Mouse (Mus musculus) MEL (cell line): ENCODE measurements around the gene Pex11b. TPM values are rescaled to one million over a fixed set of nuclear protein-coding genes. Genes with fewer than 3 reads are reported as not detected.

Source experiments
- DNase-seq: peaks from one replicate; pipeline ENCODE4 v3.0.0; 2011; ENCODE audit warnings: low read depth, low spot score
- H3K27ac ChIP-seq: 2 replicates; pipeline ENCODE4 v1.5.1; 2012; ENCODE audit warnings: low read depth, mild to moderate bottlenecking, control low read depth, low read length, moderate library complexity; ENCODE audit not compliant: control insufficient read depth
- H3K27me3 ChIP-seq, 2 experiments: fragments of 150-350 bp in 1 of 2; sonication (generic) in 1 of 2; 2 replicates each; pipeline ENCODE4 v1.6.1; 2012; ENCODE audit warnings: low read length in 2 of 2, mild to moderate bottlenecking in 2 of 2, improper control_type of control experiment in 1 of 2, moderate library complexity in 1 of 2; ENCODE audit not compliant: insufficient read depth in 2 of 2, control insufficient read depth in 1 of 2
- H3K36me3 ChIP-seq, 2 experiments: 2 replicates each; pipeline ENCODE4 v1.6.1; 2012 to 2014; ENCODE audit warnings: low read length in 2 of 2, improper control_type of control experiment in 1 of 2, inconsistent platforms in 1 of 2, mild to moderate bottlenecking in 1 of 2; ENCODE audit not compliant: insufficient read depth in 2 of 2, control insufficient read depth in 1 of 2
- H3K4me1 ChIP-seq, 2 experiments: fragments of 150-350 bp in 1 of 2; sonication (generic) in 1 of 2; 2 replicates each; pipeline ENCODE4 v1.6.1; 2012; ENCODE audit warnings: low read length in 2 of 2, improper control_type of control experiment in 1 of 2, mild to moderate bottlenecking in 1 of 2; ENCODE audit not compliant: insufficient read depth in 2 of 2, control insufficient read depth in 1 of 2
- H3K4me3 ChIP-seq, 2 experiments: fragments of 150-350 bp in 1 of 2; sonication (generic) in 1 of 2; 2 replicates each; pipeline ENCODE4 v1.5.1; 2012; ENCODE audit warnings: low read depth in 2 of 2, low read length in 2 of 2, mild to moderate bottlenecking in 2 of 2, moderate library complexity in 2 of 2, control low read depth in 1 of 2, improper control_type of control experiment in 1 of 2; ENCODE audit not compliant: control insufficient read depth in 1 of 2, insufficient read depth in 1 of 2
- H3K79me2 ChIP-seq: 2 replicates; pipeline ENCODE4 v1.6.1; 2012; ENCODE audit warnings: mild to moderate bottlenecking, low read length, moderate library complexity; ENCODE audit not compliant: control insufficient read depth, poor library complexity, insufficient read depth
- H3K9ac ChIP-seq: 2 replicates; pipeline ENCODE4 v1.6.1; 2012; ENCODE audit warnings: low read depth, mild to moderate bottlenecking, control low read depth, low read length, moderate library complexity; ENCODE audit not compliant: control insufficient read depth, poor library complexity, severe bottlenecking
- H3K9me3 ChIP-seq: fragments of 150-350 bp; sonication (generic); replicated peaks from 2 replicates; pipeline ENCODE4 v1.6.1; 2012; ENCODE audit warnings: mild to moderate bottlenecking, low read length, improper control_type of control experiment, moderate library complexity; ENCODE audit not compliant: insufficient read depth
- CHD1 ChIP-seq: IDR thresholded peaks from 2 replicates; pipeline ENCODE4 v1.6.1; 2012; ENCODE audit warnings: low read depth, mild to moderate bottlenecking, inconsistent platforms, low read length, improper control_type of control experiment
- ELF1 ChIP-seq: IDR thresholded peaks from 2 replicates; pipeline ENCODE4 v1.6.1; 2014; ENCODE audit warnings: low read depth, mild to moderate bottlenecking, inconsistent platforms, low read length, improper control_type of control experiment, moderate library complexity
- EP300 ChIP-seq, 2 experiments: IDR thresholded peaks; 2 replicates each; pipeline ENCODE4 v1.6.1; 2011; ENCODE audit warnings: improper control_type of control experiment in 2 of 2, low read length in 2 of 2, low read depth in 1 of 2, mild to moderate bottlenecking in 1 of 2
- KAT2A ChIP-seq: conservative IDR thresholded peaks from 2 replicates; pipeline ENCODE4 v1.6.1; 2012; ENCODE audit warnings: low read depth, low read length, improper control_type of control experiment, inconsistent platforms
- MAZ ChIP-seq: IDR thresholded peaks from 2 replicates; pipeline ENCODE4 v1.6.1; 2012; ENCODE audit warnings: low read depth, mild to moderate bottlenecking, inconsistent platforms, low read length, improper control_type of control experiment
- MEF2A ChIP-seq: IDR thresholded peaks from 2 replicates; pipeline ENCODE4 v1.6.1; 2014; ENCODE audit warnings: low read depth, mild to moderate bottlenecking, inconsistent platforms, low read length, improper control_type of control experiment; ENCODE audit not compliant: poor library complexity, insufficient replicate concordance, severe bottlenecking; ENCODE audit errors: extremely low read depth
- POLR2A ChIP-seq, 2 experiments: IDR thresholded peaks; 2 replicates each; pipeline ENCODE4 v1.6.1; 2011 to 2012; ENCODE audit warnings: low read length in 2 of 2, mild to moderate bottlenecking in 2 of 2, control low read depth in 1 of 2, improper control_type of control experiment in 1 of 2, low read depth in 1 of 2, moderate library complexity in 1 of 2; ENCODE audit not compliant: control insufficient read depth in 1 of 2, insufficient read depth in 1 of 2, poor library complexity in 1 of 2
- POLR2AphosphoS2 ChIP-seq: IDR thresholded peaks from 2 replicates; pipeline ENCODE4 v1.6.1; 2011; ENCODE audit warnings: low read length, improper control_type of control experiment
- RAD21 ChIP-seq: IDR thresholded peaks from 2 replicates; pipeline ENCODE4 v1.6.1; 2011; ENCODE audit warnings: mild to moderate bottlenecking, low read depth, low read length, improper control_type of control experiment
- TBP ChIP-seq: IDR thresholded peaks from 2 replicates; pipeline ENCODE4 v1.8.0; 2011; ENCODE audit warnings: low read depth, low read length, improper control_type of control experiment
- TCF12 ChIP-seq: IDR thresholded peaks from 2 replicates; pipeline ENCODE4 v1.6.1; 2014; ENCODE audit warnings: low read depth, mild to moderate bottlenecking, inconsistent platforms, low read length, improper control_type of control experiment, moderate library complexity
- UBTF ChIP-seq: IDR thresholded peaks from 2 replicates; pipeline ENCODE4 v1.6.1; 2012; ENCODE audit warnings: low read depth, mild to moderate bottlenecking, inconsistent platforms, low read length, improper control_type of control experiment, moderate library complexity, borderline replicate concordance; ENCODE audit not compliant: insufficient read depth
- USF2 ChIP-seq, 2 experiments: IDR thresholded peaks; 2 replicates each; pipeline ENCODE4 v1.6.1; 2011 to 2012; ENCODE audit warnings: improper control_type of control experiment in 2 of 2, low read length in 2 of 2, borderline replicate concordance in 1 of 2, inconsistent platforms in 1 of 2, low read depth in 1 of 2, mild to moderate bottlenecking in 1 of 2; ENCODE audit not compliant: insufficient read depth in 1 of 2
- ZKSCAN1 ChIP-seq: IDR thresholded peaks from 2 replicates; pipeline ENCODE4 v1.6.1; 2012; ENCODE audit warnings: low read depth, mild to moderate bottlenecking, inconsistent platforms, low read length, improper control_type of control experiment, moderate library complexity
- ZMIZ1 ChIP-seq: IDR thresholded peaks from 2 replicates; pipeline ENCODE4 v1.6.1; 2012; ENCODE audit warnings: low read depth, mild to moderate bottlenecking, inconsistent platforms, low read length, improper control_type of control experiment, moderate library complexity
- ZNF384 ChIP-seq: IDR thresholded peaks from 2 replicates; pipeline ENCODE4 v1.6.1; 2012; ENCODE audit warnings: low read depth, mild to moderate bottlenecking, inconsistent platforms, low read length, improper control_type of control experiment
- polyA plus RNA-seq, 2 experiments: library from polyadenylated mRNA; stranded (reverse) in 1 of 2; unstranded in 1 of 2; fragments of >175 nt in 1 of 2; fragments of >200 nt in 1 of 2; gene quantifications; 2 replicates each; pipeline versions ENCODE4 v1.2.1 to v1.2.4; 2012; ENCODE audit warnings: low replicate concordance in 2 of 2, low read depth in 1 of 2; ENCODE audit not compliant: insufficient read length in 2 of 2, insufficient read depth in 1 of 2, missing spikeins in 1 of 2
- total RNA-seq: library from RNA; depleted of rRNA; stranded (reverse); fragments of 300-350 nt; gene quantifications from 2 replicates; pipeline ENCODE4 v1.2.3, GENCODE M21; 2012

The Pex11b gene
- total and polyA plus RNA-seq, 3 experiments = 38.2 to 82.8 TPM; not detected in 1

DNA sequence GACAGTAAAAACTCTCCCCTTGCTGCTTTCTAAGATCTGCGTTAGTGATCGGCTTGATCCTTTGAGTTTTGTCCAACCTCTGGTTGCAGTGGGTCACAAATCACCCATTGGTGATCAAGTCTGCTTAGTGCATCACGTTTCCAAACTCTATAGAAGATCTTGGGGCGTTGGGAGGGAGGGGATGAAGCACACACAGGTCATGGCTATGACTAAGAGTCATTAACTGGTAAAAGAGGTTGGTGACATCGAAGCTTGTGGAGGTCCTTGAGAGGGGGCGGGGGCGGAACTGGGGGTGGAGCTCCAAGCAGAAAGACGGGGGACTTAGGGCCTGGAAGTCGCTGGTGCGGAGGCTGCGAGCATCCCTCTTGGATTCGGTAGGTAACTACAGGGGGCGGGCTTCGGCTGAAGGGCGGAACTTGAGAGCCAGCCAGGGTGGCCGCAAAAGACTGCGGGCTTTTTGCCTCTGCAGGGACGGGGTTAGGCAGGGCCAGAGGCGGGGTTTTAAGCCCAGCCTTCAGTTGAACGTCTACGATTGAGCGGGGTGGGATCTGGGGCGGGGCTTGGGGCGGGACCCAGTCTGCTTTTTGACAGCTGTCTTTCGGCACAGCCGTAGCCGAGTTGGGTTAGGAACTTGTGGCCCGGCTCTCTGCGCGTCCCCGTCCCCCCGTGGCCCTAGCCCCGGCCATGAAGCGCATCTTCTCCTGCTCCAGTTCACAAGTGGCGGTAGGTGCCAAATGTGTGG is 34.7 kb downstream of the Pex11b start, which contains the start of gene Ankrd35 (continued):
- no peak for TF ChIP-seq CHD1
- no peak; the same call in 1 of the 2 replicates for TF ChIP-seq MAZ

DNA sequence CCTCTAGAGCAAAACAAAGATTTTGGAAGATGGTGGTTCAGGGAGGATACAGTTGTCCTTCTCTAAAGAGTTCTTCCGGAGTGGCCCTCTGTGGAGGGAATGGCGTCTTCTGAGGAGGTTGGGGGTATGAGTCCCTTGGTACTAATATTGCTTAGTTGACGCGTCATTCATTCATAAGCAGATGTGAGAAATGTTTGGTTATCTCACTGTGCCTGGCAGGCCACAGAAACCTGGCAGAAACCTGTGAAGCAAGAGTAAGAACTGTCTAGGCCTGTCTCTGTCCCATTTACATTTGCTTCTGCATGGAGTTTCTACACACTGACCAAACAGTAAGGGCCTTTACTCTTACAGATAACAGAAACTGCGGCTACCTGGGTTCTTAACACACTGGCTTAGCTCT is 36.3 kb downstream of the Pex11b start:
- H3K4me3 ChIP-seq = no peak overlapping the region
- no peaks in the 10 kb centered on the region for H3K27me3 ChIP-seq
- TF ChIP-seq ZKSCAN1 (no peak), USF2 (IDR thresholded peaks at IDR 0.05; ENCODE audit: borderline replicate concordance in 1 of 2, insufficient read depth in 1 of 2, low read depth in 1 of 2, low read length in 2 of 2) (no peak), POLR2AphosphoS2 (no peak), RAD21 (no peak), TBP (no peak), EP300 (IDR thresholded peaks at IDR 0.05; ENCODE audit: low read depth in 1 of 2, low read length in 2 of 2) (no peak), POLR2A (IDR thresholded peaks at IDR 0.05; ENCODE audit: control insufficient read depth in 1 of 2, insufficient read depth in 1 of 2, low read depth in 1 of 2, low read length in 2 of 2, poor library complexity in 1 of 2) (no peak), KAT2A (no peak), ELF1 (no peak)
- H3K4me1 ChIP-seq = peaks cover 7 to 19% of the 10 kb centered on the region in 2 experiments
- DNase-seq = no peak
- H3K79me2 ChIP-seq = no peaks in the 10 kb centered on the region; the same call in 1 of the 2 replicates
- H3K27ac ChIP-seq = no peak overlapping the region
- peaks cover 0 to 21% of the 10 kb centered on the region in 2 experiments; a peak in 2 of 4 replicates for H3K36me3 ChIP-seq
- H3K9ac ChIP-seq = no peak overlapping the region
- H3K9me3 ChIP-seq = no peaks in the 10 kb centered on the region

DNA sequence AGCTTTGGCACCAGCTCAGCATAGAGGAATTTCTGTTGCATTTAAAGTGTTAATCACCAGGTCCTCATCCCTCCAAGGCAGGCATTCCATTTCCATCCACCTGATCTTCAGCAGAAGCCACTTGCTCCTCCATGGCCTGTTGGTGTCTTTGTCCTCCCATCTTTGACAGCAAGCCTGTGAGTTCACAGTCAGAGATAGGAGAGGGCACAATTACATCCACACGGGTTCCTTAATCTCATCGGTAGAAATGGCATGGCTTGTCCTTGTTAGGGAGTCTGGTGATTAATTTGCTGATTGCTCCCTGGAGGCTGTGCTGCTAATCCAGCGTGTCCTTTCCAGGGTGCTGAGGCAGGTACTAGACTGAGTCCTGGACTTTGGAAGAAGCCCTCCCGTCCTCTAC is 38.3 kb downstream of the Pex11b start:
- no peak overlapping the region for H3K4me3 ChIP-seq
- peaks cover 0 to 27% of the 10 kb centered on the region in 2 experiments; a peak in 2 of 4 replicates for H3K36me3 ChIP-seq
- TF ChIP-seq UBTF = no peak
- no peak for TF ChIP-seq ZMIZ1
- no peak for TF ChIP-seq ZNF384
- TF ChIP-seq MEF2A = no peak
- TF ChIP-seq TCF12 = no peak
- TF ChIP-seq KAT2A = no peak
- TF ChIP-seq POLR2A (IDR thresholded peaks at IDR 0.05; ENCODE audit: control insufficient read depth in 1 of 2, insufficient read depth in 1 of 2, low read depth in 1 of 2, low read length in 2 of 2, poor library complexity in 1 of 2) = no peak
- no peak for TF ChIP-seq ELF1
- no peak for TF ChIP-seq CHD1
- TF ChIP-seq TBP = no peak
- TF ChIP-seq, all 39 proteins: peak for 0
- Histone ChIP-seq H3K27me3 (no peaks in the 10 kb centered on the region), H3K4me1 (peaks cover 7 to 26% of the 10 kb centered on the region in 2 experiments), H3K27ac (no peak overlapping the region), H3K9ac (no peak overlapping the region), H3K9me3 (no peaks in the 10 kb centered on the region), H3K79me2 (no peaks in the 10 kb centered on the region; the same call in 1 of the 2 replicates)
- no peak for DNase-seq
